Mouse (Mus musculus): Measurements from ENCODE around the gene Cox10. TPM values are rescaled to one million over a fixed set of nuclear protein-coding genes. Genes with fewer than 3 reads are reported as not detected.

The Cox10 gene
- polyA plus RNA-seq, 1 experiment from 2014 or later, result 13.1 TPM

DNA sequence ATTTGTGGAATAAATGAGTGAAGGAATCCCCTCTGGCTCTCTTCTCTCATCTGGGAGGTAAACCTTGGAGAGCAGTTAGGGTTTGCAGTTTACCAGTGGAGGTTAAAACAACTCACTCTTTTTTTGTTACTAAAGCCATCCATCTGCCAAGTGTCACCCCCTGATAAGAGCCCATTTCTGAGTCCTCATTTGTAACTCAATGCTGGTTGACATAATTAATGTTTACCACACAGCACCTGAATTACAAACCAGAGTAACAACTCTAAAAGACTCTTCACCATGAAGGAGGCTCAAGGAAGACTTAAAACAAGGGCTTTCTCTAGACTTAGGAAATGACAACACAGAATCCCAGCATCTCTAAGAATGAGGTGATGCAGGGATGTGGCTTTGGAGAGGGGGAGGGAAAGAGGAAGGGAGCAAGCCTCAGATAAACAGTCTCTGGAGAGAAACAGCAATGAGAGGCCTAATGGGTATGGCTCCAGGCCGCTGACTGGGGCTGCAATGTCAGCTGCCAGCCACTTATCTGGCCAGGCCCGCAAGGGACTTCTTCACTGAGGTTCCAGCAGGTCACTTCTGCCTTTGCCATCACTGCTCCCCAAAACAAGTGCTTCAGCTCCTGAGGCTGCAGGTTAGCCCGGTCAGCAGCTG is 110.8 kb downstream of the Cox10 start:
- H3K27me3 ChIP-seq (replicated peaks; ENCODE audit: insufficient read depth, low read length), result no peaks in the 10 kb centered on the region
- H3K4me3 ChIP-seq (ENCODE audit: low read depth, low read length), result no peak overlapping the region
- no peak overlapping the region for H3K9ac ChIP-seq (replicated peaks; ENCODE audit: low read depth)
- H3K27ac ChIP-seq (ENCODE audit: low read length), result no peak overlapping the region
- no peaks in the 10 kb centered on the region for H3K9me3 ChIP-seq (ENCODE audit: low read length)
- no peak for DNase-seq (ENCODE audit: low spot score)
- no peak overlapping the region for H3K4me2 ChIP-seq (replicated peaks; ENCODE audit: low read depth, low read length)
- no peak for ATAC-seq
- TF ChIP-seq EP300 (IDR thresholded peaks at IDR 0.05) (no peak), CTCF (IDR thresholded peaks at IDR 0.05) (no peak)
- H3K4me1 ChIP-seq (ENCODE audit: insufficient read depth, low read depth, low read length), result no peaks in the 10 kb centered on the region
- H3K36me3 ChIP-seq (ENCODE audit: insufficient read depth, low read length), result no peaks in the 10 kb centered on the region
- 63% methylated on average over 3 of the region's 3 CpGs for WGBS

GRCm38 (mm10) chr11:63967641-63968387 is 111.5 kb downstream of the Cox10 start:
- 83% methylated on average over 9 of the region's 9 CpGs for WGBS
- H3K4me1 ChIP-seq (ENCODE audit: insufficient read depth, low read depth, low read length), result no peaks in the 10 kb centered on the region
- H3K4me3 ChIP-seq (ENCODE audit: low read depth, low read length), result no peak overlapping the region
- no peak overlapping the region for H3K4me2 ChIP-seq (replicated peaks; ENCODE audit: low read depth, low read length)
- H3K9me3 ChIP-seq (ENCODE audit: low read length), result no peaks in the 10 kb centered on the region
- TF ChIP-seq CTCF (IDR thresholded peaks at IDR 0.05), result no peak
- no peak for TF ChIP-seq EP300 (IDR thresholded peaks at IDR 0.05)
- no peak for DNase-seq (ENCODE audit: low spot score)
- H3K27me3 ChIP-seq (replicated peaks; ENCODE audit: insufficient read depth, low read length), result no peaks in the 10 kb centered on the region
- H3K9ac ChIP-seq (replicated peaks; ENCODE audit: low read depth), result no peak overlapping the region
- H3K36me3 ChIP-seq (ENCODE audit: insufficient read depth, low read length), result no peaks in the 10 kb centered on the region
- no peak for ATAC-seq
- H3K27ac ChIP-seq (ENCODE audit: low read length), result no peak overlapping the region

DNA sequence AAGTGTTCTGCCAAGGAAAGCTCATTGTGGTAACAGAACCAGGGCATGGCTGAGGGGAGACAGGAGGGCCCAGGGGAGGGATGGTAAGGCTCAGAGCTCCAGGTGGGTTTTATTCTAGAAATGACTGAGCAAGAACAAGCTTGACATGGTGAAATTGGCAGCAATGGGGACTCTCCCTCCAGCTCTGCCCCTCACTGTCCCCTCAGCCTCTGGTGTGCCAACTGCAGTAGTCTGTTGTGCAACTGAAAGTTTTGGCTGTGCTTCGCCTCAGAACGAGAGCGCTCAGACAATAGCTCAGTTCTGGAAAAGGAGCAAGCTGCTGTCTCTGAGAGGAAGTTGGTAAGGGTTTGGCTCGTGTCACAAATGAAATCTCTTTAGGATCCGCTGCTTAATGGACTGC is 113.8 kb downstream of the Cox10 start:
- Histone ChIP-seq H3K36me3 (ENCODE audit: insufficient read depth, low read length) (no peaks in the 10 kb centered on the region), H3K27me3 (replicated peaks; ENCODE audit: insufficient read depth, low read length) (no peaks in the 10 kb centered on the region), H3K4me3 (ENCODE audit: low read depth, low read length) (no peak overlapping the region), H3K27ac (ENCODE audit: low read length) (no peak overlapping the region), H3K9me3 (ENCODE audit: low read length) (no peaks in the 10 kb centered on the region), H3K9ac (replicated peaks; ENCODE audit: low read depth) (no peak overlapping the region), H3K4me1 (ENCODE audit: insufficient read depth, low read depth, low read length) (no peaks in the 10 kb centered on the region), H3K4me2 (replicated peaks; ENCODE audit: low read depth, low read length) (no peak overlapping the region)
- ATAC-seq (peak; percentile 53), DNase-seq (ENCODE audit: low spot score) (peak; percentile 59)
- TF ChIP-seq CTCF (IDR thresholded peaks at IDR 0.05), result no peak
- TF ChIP-seq EP300 (IDR thresholded peaks at IDR 0.05), result no peak
- 39% methylated on average over 5 of the region's 5 CpGs for WGBS

DNA sequence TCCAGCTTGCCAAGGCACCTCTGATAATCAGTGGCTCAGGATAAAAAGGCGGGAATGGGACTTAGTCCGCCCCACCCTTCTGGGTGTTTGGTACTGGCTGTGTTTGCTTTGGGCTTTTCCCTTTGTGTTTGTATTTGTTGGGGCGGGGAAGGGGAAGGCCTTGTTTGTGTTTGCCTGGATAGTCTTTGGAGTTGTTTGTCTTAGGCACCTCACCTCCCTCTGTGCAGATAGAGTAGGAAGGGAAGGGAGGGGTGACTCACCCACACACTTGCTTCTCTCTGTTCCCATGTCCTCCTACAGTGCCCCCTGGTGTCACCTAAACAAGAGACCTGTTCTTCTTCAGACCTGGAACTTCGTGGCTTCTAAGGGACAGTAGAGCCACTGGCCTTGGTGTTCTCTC is 122.1 kb downstream of the Cox10 start:
- Histone ChIP-seq H3K4me3 (ENCODE audit: low read depth, low read length) (no peak overlapping the region), H3K4me2 (replicated peaks; ENCODE audit: low read depth, low read length) (no peak overlapping the region), H3K27me3 (replicated peaks; ENCODE audit: insufficient read depth, low read length) (no peaks in the 10 kb centered on the region), H3K36me3 (ENCODE audit: insufficient read depth, low read length) (no peaks in the 10 kb centered on the region), H3K4me1 (ENCODE audit: insufficient read depth, low read depth, low read length) (no peaks in the 10 kb centered on the region; the same call in 1 of the 2 replicates), H3K27ac (ENCODE audit: low read length) (no peak overlapping the region), H3K9me3 (ENCODE audit: low read length) (no peaks in the 10 kb centered on the region), H3K9ac (replicated peaks; ENCODE audit: low read depth) (no peak overlapping the region)
- ATAC-seq, result peak; percentile 68
- TF ChIP-seq CTCF (IDR thresholded peaks at IDR 0.05), result peak; percentile 72
- no peak for TF ChIP-seq EP300 (IDR thresholded peaks at IDR 0.05)
- DNase-seq (ENCODE audit: low spot score), result peak; percentile 74
- 38% methylated on average over 4 of the region's 4 CpGs for WGBS

DNA sequence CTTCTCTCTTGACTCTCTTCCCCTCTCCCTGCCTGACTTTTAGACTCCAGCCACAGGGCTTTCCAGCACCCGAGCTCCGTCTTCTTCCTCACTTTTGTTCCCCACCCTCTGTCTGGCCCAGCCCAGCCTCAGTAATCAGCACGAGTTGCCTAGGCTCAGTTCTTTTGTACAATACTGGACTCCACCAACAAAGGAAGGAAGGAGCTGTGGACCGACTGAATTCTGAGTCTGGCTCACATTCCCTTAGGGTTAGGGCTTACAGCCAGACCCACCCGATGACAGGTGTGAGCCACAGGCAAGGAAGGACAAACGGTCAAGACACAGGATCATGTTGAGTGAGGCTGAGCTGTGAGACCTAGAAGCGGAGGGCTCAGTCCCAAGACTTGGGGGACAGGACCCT is 122.5 kb downstream of the Cox10 start:
- Histone ChIP-seq H3K9me3 (ENCODE audit: low read length) (no peaks in the 10 kb centered on the region), H3K4me3 (ENCODE audit: low read depth, low read length) (no peak overlapping the region), H3K4me2 (replicated peaks; ENCODE audit: low read depth, low read length) (no peak overlapping the region), H3K9ac (replicated peaks; ENCODE audit: low read depth) (no peak overlapping the region), H3K27me3 (replicated peaks; ENCODE audit: insufficient read depth, low read length) (no peaks in the 10 kb centered on the region), H3K27ac (ENCODE audit: low read length) (no peak overlapping the region), H3K36me3 (ENCODE audit: insufficient read depth, low read length) (no peaks in the 10 kb centered on the region), H3K4me1 (ENCODE audit: insufficient read depth, low read depth, low read length) (peaks cover 3% of the 10 kb centered on the region; the same call in 1 of the 2 replicates)
- no peak for ATAC-seq
- 40% methylated on average over 7 of the region's 7 CpGs for WGBS
- DNase-seq (ENCODE audit: low spot score), result no peak
- TF ChIP-seq CTCF (IDR thresholded peaks at IDR 0.05) (no peak), EP300 (IDR thresholded peaks at IDR 0.05) (no peak)

DNA sequence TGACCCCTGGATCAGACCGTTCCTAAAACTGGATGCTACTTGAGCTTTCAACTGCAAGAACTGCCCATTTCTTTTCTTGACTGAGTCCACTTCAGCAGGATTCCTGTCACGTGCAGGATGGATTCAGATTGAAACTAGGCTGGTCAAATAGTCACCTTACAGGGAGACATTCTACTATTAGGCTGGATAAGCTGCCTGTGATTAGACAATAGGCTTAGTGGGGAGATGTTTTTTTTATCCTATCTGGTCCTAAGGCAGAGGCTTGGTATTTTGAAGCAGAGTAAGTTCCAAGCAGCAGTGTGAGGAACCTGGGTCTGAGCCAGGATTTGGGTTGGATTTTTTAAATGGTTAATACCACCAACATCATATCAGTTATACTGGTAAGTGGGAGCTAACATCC is 125.4 kb downstream of the Cox10 start:
- H3K4me1 ChIP-seq (ENCODE audit: insufficient read depth, low read depth, low read length), result peaks cover 3% of the 10 kb centered on the region; the same call in 1 of the 2 replicates
- TF ChIP-seq CTCF (IDR thresholded peaks at IDR 0.05), result no peak
- TF ChIP-seq EP300 (IDR thresholded peaks at IDR 0.05), result no peak
- H3K36me3 ChIP-seq (ENCODE audit: insufficient read depth, low read length), result no peaks in the 10 kb centered on the region
- ATAC-seq (no peak), DNase-seq (ENCODE audit: low spot score) (no peak)
- H3K27me3 ChIP-seq (replicated peaks; ENCODE audit: insufficient read depth, low read length), result no peaks in the 10 kb centered on the region
- no peak overlapping the region for H3K4me3 ChIP-seq (ENCODE audit: low read depth, low read length)
- no peak overlapping the region for H3K27ac ChIP-seq (ENCODE audit: low read length)
- no peak overlapping the region for H3K4me2 ChIP-seq (replicated peaks; ENCODE audit: low read depth, low read length)
- 74% methylated on average over 2 of the region's 2 CpGs for WGBS
- no peaks in the 10 kb centered on the region for H3K9me3 ChIP-seq (ENCODE audit: low read length)
- no peak overlapping the region for H3K9ac ChIP-seq (replicated peaks; ENCODE audit: low read depth)
